Mouse (Mus musculus) lung, postnatal 36 days (tissue): ENCODE data around the gene Tlr2.
"Not testable (repeated sequence)": the region's sequence is repeated elsewhere in the genome, so short reads cannot be mapped to it uniquely, and the experiment has no call there.

Experiments used
- DNase-seq: peaks from one replicate; pipeline ENCODE4 v3.0.0; 2022; ENCODE audit warnings: mixed read lengths

The Tlr2 gene

DNA sequence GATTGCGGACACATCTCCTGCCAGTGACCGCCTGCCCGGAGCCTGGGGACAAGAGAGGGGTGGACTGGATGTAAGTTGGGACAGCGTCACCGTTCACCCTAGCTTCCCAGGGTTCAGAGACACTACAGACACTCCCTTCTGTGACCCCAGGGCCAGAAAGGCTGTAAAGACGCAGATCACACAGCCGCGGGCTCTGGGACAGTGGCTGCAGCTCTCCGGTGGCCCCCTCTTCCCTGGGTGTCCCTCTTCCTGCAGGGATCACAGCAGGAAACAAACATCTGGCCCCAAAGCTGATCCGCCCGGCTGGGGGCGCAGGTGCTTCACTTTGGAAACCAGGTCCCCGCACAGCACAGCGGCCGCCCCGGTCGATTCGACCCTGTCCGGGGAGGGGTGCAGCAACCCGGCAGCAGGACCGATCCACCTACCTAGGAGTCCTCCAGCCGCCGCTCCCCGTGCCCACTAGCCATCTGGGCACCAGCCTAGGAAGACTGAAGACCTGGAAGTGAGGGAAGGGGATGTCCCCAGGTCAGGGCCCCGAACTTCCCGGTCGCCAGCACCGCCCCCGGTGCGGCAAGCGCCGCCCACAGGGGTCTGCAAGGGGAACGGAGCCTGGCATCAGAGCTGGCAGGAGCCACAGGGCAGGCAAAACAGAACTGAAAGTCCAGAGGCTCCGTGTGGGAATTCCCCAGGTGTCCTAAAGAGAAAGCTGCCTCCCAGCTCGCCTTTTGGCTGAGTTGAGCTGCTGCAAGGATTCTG, at the start of gene Tlr2:
Gene Tlr2, minus strand, starts transcription at position 673 of the 756 bp plus-strand sequence.
- peak; percentile 84 for DNase-seq

DNA sequence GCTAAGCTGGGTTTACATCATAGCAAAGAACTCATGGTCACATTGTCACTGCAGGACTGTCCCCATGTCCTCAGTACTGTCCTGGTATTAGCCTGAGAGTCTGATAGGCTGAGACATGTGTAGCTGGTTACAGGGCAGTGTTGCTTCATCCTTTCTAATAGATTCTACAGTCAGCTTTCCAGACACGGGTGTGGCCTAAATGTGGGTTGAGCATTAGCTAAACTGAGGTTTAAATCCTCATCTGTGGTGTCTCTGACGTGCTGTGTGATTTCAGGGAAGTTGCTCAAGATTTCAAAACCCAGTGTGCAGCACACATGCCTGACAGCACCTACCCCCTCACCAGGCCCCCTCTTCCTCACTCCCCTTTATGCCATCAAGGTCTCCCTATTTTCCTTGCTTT, 43.6 kb upstream of the Tlr2 start:
- DNase-seq: peak; percentile 68

DNA sequence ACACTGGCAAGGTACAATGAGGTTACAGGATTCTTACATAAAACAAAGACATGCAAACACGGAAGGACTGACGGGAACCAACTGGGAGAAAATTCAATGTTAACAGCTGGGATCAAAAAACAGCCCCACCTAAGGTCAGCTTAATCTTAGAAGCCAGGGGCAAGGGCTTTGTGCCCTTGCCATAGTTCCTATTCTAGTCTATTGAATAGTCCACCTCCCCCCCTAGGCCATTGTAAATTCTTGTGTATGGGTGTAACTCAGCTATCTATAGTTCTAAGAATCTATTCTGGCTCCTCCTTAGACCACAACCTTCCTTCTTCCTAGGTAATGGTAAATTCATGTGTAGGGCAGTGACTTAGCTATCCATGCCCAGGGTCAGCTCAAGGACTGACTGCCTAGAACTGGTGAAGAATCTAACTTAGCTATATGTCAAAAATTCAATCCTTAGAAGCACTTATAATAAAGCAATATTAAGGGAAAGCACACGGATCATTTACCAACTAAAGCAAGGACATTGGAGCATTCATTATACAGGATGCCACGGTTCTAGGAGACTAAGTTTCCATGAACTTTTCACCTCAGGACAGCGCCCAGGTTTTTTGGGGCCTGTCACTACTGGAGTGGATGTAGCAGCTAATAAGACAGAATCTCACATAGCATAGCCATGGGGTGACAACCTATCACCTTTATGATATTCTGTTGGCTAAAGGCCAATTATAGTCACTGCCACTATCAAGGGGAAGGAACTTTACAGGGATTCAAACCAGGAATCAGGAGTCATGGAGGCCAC, 37.9 kb upstream of the Tlr2 start:
- not testable (repeated sequence) for DNase-seq

DNA sequence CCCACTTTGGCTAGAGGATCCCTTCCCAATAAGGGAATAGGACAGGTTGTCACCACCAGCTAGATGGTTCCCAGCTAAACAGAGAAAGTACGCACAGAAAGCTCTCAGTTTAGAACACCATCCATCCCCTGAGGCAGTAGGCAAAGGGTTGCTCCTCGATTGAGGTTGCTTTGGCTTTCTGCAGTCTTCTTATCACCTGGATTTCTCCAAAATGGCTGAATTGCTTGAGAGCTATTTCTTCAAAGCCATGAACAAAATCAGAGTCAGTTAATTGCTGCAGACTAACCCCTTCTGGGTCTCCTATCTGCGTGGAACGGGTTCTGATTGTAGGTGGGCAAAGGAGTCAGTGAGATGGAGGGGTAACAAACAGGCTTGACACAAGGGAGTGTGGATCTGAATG, 37.2 kb upstream of the Tlr2 start:
- DNase-seq: no peak

DNA sequence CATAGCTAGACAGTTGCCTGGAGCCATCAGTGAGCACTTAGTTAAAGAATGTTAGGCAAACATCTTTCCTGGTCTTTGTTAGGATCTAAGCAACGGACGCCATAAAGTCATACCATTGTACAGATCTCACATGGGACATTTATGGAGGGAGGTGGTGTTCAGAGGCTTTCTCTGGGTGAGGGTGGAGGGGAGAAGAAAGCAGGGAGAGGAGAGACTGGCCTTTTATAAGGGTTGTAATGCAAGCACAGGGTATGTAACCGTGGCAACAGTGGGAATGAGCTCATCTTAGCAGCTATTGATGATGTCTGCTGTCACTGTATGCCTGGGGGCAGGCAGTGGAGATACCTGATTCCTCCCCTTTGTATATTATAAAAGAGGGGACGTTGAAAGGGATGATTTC, 34.7 kb upstream of the Tlr2 start:
- no peak for DNase-seq

DNA sequence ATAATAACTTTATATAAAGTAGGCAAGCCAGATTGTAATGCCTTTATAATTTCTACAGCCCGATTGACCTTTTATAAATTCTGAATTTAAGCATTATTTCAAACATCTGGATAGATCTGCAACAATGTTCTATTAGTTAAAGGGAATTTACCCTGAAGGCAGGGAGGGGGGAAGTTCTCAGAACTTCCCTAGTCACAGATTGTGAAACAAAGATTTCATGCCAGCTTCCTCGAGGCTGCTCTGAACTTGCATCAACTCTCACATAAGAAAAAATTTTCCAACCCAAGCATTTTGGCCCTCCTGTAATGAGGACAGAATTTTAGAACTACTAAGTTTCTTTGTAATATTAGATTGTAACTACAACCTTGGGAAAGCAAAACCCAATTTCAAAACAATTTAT, 33.5 kb upstream of the Tlr2 start:
- peak; percentile 21 for DNase-seq

DNA sequence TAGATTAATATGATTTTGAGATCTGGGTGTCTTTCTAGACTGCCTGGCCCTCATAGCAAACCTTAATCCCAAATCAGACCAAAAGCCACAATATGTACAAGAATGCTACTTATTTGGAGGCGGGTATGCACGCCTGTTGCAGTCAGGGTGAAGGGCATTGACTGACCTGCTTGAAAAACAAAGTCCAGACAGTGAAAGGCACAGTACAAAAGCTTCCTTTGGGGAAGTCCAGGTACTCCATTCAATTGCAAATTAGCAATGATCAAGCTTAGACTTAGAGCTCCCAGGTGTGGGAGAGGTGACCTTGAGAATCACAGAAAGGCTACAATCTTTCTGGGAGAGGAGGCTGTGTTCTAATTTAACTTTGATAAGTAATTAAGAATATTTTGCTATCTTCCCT, 31.3 kb upstream of the Tlr2 start:
- DNase-seq: not testable (repeated sequence)

DNA sequence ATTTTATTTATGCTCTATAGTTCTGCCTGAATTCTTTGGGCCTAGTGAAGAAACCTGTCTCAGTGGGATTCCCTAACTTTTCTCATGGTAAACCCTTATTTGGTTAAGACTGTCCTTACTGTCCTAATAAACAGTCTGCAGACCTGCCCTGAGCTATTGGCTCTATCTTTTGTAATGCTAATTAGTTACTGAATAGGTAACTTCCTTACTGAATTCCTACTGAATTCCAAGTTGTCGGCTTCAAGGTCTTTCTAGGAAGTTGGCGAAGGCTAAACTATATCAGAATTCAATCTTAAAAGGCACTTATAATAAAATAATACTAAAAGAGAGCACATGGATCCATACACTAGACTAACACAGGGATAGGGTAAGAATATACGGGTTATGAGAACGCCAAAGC, 30.4 kb upstream of the Tlr2 start:
- DNase-seq: not testable (repeated sequence)

DNA sequence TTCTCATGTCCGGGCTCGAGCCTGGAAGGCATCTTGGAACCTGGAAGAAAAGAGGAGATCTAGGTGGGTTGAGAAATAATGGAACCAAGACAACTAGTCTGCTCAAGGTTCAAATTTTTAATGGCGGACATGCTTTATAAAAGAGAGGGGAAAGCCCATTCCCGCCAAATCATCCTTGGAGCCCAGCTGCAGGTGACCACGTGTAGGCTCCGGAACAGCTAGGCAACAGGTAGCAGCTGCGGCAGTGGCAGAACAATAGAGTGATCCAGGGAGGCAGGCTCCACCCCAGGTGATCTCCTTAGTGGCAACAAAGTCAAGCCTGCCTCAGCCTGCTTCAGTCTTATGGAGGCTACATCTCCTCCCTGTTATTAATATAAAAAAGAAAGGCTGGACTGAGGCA, 30.0 kb upstream of the Tlr2 start:
- DNase-seq: not testable (repeated sequence)

DNA sequence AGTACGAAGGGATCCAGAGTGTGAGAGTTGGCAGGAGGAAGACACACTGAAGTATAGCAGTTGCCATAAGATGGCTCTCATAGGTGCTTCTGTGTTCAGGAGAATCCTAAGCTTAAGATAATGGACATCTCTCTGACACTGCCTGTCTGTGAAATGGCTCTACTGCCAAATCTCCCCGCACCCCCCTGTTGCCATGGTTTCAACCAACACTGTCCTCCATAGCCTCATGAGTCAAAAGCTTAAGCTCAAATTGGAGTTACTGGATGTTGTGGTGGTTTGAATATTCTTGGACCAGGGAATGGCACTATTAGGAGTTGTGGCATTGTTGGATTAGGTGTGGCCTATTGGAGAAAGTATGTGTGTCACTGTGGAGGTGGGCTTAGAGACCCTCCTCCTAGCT, 28.2 kb upstream of the Tlr2 start:
- no peak for DNase-seq

DNA sequence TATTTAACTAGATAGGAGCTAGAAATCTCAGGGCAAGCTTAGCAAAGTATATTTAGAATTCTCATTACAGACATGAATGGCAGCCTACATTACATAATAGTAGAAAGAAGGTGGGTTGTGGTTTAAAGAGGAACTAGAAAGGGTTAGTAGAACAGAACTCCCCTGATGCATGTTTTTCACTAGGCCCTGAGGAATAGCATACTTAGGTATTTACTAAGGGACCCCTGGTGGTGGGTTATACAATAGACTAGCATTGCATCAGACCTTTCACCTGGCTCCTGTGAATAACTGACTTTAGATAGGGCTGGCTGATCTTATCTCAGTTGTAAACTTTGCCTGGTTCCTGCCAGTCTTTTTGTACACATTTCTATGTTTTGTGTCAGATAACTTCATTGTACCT, 25.5 kb upstream of the Tlr2 start:
- DNase-seq: not testable (repeated sequence)

DNA sequence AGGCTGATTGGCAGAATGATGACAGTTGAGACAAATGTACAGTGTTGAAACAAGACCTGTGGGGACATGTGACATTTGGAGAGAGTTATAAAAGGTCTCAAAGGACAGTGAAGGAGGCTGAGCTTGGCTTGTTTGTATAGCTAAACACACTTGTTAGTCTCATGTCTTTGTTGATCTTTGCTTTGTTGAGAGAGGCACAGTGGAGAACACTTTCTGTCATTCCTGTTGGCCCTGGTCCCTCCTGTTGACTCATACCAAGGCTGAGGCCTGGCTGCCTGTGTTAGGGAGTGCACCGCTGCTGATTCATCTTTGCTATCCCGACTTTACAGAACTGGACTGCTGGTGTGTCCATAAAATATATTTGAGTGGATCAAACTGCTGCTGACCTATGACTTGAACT, 23.6 kb upstream of the Tlr2 start:
- DNase-seq: peak; percentile 73

DNA sequence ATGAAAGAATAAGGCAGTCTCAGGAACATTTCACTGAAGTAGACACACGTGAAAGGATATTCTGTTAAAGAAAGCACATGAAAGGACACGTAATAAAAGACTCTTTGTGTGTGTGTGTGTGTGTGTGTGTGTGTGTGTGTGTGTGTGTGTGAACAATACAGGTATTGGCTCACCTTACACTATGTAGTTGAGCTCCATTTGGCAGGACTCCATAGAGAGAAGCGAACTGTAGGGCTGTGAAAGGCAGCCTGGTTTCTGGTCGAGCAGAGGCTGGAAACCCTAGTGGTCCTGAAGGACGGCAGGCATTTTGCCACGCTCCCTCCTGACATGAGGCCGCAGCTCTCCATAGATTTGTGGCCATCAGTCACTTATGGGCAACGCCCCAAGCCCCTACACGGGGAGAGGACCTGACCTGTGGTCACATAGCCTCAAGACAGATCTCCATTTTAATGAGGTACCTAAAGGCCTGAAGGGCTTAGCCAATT, 22.5 kb upstream of the Tlr2 start:
- DNase-seq: no peak

DNA sequence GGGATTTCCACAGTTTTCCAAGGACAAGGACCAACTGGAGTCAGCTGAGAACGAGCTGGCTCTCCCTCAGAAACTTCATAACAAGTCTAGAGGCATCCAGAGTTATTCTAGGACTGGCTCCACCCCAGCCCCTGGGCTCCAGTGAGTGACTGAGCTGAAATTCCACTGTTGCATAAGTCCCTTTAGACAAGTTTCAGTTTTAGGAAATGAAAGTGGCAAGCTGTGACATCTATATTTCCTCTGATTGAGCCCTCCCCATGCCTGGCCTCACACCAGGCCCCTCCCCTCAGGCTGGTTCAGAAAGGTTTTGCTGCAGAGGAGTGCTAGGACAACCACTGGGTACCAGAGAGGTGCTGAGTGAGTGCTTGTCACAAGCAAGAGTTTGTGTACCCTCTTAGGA, 21.4 kb upstream of the Tlr2 start:
- peak; percentile 90 for DNase-seq

DNA sequence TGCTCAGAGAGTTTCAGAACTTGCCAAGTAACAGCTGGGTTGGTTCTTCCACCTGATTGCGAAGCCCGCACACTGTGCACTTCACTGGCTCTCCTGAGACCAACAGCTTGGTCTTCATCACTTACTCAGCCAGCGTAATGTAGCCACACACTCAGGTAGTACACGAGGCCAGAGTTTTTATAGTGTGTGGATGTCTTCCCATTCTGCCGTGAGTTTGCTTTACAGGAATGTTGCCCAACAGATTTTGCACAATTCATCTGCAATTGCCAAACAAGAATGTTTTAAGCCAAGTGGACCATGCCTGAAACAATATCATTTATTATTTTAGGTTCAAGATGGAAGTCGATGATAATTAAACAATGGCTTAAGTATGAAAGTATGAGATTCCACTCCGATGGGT, 18.0 kb upstream of the Tlr2 start:
- DNase-seq: peak; percentile 63

DNA sequence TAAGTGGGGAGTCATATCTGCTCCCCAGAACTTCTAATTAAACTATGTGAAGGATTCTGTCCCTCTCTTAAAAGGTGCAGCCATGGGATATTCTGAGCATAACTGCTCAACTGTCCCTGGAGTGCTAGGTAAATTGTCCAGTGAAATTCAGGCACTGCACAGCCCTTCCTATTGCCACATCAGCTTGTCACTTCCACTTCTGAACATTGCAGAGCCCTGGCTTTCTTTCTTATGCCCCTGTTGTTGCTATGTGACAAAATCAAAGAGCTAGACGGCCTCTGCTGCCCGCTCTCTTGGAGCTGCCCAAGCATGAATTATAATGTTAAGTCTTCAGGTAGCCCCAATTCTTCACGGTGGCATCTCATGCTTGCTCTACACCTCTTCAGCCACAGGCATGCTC, 17.5 kb upstream of the Tlr2 start:
- DNase-seq: peak; percentile 55

DNA sequence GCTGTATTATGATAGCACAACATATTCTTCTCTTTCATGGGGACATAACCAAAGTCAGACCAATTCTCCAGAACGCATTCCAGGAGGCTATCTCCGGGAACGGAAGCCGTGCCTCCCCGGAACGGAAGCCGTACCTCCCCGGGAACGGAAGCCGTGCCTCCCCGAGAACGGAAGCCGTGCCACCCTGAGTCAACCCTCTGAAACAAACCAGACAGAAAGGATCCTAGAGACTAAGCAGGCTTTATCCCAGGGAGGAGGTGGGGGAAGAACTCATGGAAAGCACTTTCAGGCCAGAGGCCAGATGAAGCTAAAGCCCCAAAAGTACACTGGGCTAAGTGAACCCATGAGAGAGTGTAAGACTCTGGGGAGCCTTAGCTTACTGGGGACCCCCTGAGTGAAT, 16.1 kb upstream of the Tlr2 start:
- no peak for DNase-seq

DNA sequence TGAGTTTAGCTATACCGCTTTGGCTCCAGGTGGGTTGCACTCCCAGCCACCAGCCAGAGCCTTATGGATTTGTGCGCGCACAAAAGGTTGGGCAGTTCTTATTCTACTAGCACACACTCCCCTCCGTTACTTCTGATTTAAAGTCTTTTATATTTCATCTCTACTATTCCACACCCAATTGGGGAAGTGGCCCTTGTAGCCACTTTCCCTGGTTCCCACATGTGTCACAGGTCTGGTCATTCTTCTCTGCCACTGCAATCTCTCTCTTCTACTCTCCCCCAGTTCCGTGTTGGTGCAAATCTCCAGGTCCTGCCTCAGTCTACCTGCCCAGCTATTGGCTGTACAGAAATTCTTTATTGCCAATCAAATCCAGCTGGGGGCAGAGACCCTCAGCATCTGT, 14.1 kb upstream of the Tlr2 start:
- no peak for DNase-seq

DNA sequence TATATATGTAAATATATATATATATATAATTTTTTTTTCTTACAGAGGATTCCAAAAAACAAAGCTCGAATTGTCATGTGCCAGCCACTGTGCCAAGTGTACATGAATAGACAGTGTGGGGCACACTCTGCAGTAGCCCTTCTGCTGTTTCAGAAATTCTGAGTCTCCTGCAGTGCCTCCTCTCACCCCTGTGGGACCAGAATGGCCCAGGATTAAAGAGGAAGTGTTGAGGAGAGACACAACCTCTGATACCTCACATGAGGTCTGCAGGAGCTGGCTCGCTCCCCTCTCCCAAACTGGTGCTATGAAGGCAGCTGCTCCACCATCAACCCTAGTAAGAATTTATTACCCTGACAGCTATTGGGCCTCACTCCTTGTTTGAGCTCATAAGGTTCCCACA, 7.8 kb upstream of the Tlr2 start:
- no peak for DNase-seq

DNA sequence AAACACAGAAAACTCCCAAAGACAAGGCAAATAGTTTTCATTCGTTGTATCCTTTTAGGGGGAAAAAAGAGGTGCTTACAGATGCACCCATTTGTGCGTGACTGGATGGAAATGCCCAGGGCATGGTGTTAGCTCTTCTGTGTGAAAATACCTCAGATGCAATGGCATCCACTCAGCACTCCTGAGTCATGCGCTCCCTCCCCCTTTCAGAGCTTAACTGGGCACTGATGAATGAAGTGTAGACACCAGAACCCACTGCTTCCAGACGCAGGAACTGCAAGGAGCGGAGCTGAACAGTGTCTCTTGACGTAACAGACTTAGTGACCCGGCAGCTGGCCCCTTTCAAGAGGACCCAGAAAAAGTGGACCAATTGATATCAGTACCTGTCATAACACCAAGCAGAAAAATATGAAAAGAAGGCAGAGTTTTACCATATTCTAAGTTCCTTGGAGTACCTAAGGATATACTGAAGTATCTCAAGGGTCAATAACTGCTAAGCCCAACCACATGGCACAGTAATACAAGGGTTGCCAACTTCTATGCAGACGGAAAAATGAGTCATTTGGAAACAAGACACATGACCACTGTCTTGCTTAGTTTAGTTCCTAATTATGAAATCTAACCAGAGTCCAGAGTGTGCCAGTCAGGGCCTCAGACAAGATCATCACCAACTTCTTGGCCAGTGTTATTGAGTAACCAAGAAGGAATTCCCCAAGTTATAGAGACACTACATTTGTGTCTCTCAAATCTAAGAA, 3.4 kb upstream of the Tlr2 start:
- peak; percentile 61 for DNase-seq

DNA sequence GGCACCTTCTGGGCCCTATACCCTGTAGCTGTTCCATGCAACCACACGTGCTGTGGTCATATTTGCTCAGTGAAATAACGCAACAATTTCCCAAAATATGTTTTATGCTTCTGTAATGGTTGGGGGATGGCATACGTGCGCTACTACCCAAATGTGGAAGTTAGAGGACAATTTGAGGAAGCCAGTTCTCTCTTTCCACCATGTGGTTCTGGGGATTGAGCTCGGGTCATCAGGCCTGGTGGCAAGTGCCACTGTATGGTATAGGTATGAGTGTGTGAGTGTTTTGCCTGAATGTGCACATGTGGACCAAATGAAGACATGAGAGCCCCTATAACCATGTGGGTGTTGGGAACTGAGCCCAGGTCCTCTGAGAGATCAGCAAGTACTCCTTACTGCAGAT, 2.1 kb downstream of the Tlr2 start:
- peak; percentile 34 for DNase-seq

DNA sequence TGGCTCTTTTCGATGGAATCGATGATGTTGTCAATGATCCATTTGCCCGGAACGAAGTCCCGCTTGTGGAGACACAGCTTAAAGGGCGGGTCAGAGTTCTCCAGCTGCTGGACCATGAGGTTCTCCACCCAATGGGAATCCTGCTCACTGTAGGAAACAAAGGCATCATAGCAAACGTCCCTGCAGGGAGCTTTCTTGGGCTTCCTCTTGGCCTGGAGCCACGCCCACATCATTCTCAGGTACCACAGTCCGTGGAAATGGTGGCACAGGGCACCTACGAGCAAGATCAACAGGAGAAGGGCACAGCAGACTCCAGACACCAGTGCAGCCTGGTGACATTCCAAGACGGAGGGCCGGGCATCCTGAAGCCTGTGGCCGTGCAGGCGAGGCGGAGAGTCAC, 4.9 kb downstream of the Tlr2 start:
- DNase-seq: no peak

DNA sequence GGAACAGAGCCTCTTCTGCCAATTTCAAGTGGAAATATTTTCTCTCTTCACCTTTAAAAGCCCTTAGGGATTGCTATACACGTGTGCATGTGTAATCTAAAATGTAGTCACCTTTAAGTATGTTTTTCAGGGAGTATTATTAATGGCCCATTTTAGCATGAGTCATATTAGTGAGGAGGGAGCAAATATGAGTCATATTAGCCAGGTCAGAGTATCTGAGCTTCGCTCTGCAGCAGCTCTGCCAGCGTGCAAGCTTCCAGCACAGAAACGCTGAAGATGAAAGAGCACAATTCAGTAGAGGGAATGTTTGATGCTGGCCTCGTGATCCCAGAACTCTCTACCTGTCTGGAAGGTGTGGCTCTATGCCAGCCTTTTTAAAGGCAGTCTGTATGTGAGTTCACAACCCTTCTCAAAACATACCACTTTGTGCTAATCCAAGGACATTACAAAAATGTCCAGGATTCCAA, 13.4 kb downstream of the Tlr2 start:
- peak; percentile 16 for DNase-seq
